Mouse (Mus musculus) embryo, embryonic 11 days (tissue): Measurements from ENCODE around the gene Scgb1b27.
"Not testable (repeated sequence)": the region's sequence is repeated elsewhere in the genome, so short reads cannot be mapped to it uniquely, and the experiment has no call there.

ENCODE experiments used
- DNase-seq: peaks from one replicate; pipeline ENCODE4 v3.0.0-alpha.2; 2015

The Scgb1b27 gene

GRCm38 (mm10) chr7:34021183-34021582, at the start of gene Scgb1b27:
Gene Scgb1b27, plus strand, starts transcription at chr7:34021483.
- DNase-seq = not testable (repeated sequence)

- DNase-seq = peak; percentile 2
Measured at GRCm38 (mm10) chr7:33982281-33982680, 39.0 kb upstream of the Scgb1b27 start.

DNA sequence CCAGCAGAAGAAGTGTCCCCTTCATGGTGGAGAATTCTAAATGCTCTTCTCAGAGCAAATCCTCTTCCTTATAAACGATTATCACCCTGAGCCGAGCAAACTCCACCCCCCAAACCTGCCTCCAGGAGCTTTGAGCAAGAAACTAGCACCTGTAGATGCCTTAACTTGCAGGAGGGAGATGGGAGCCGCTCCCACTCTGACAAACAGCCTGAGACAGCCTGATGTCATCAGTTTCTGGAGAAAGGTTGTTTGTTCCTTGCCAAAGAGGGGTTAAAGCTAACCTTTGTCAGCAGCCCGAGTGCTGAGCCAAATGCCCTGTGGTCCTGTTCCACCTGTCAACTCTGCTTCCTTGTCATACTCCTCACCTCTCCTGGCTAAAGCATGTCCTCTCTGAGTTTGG, 7.4 kb upstream of the Scgb1b27 start, which contains the start of gene Scgb2b27:
Gene Scgb2b27, minus strand, starts transcription at position 101 of the 400 bp plus-strand sequence.
- DNase-seq = no peak

GRCm38 (mm10) chr7:34025641-34026040, 4.4 kb downstream of the Scgb1b27 start:
- DNase-seq = no peak

DNA sequence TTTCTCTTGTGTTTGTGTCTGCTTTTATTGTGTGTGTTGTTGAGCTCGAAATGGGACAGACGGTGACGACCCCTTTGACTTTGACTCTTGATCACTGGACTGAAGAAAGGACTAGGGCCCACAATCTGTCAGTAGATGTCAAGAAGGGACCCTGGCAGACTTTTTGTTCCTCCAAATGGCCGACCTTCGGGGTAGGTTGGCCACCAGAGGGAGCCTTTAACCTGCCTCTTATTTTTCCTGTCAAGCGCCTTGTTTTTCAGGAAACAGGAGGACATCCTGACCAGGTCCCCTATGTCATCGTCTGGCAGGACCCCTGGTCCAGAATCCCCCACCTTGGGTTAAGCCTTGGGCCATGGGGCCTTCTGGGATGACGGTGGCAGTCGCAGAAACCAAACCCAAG, 5.9 kb downstream of the Scgb1b27 start:
- not testable (repeated sequence) for DNase-seq

DNA sequence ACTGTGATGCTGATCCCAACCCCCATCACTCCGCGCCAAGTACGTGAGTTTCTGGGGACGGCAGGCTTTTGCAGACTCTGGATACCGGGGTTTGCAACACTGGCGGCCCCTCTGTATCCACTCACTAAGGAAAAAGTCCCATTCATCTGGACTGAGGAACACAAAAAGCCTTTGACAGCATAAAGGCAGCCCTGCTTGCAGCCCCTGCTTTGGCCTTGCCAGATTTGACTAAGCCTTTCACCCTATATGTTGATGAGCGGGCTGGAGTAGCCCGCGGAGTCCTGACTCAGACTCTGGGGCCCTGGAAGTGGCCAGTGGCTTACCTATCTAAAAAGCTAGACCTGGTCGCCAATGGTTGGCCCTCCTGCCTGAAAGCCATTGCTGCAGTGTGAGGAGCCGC, 8.7 kb downstream of the Scgb1b27 start:
- no peak for DNase-seq

- not testable (repeated sequence) for DNase-seq
Measured at GRCm38 (mm10) chr7:34034579-34034978, 13.3 kb downstream of the Scgb1b27 start.

GRCm38 (mm10) chr7:34036076-34036815, 15.0 kb downstream of the Scgb1b27 start:
- DNase-seq = not testable (repeated sequence)

DNA sequence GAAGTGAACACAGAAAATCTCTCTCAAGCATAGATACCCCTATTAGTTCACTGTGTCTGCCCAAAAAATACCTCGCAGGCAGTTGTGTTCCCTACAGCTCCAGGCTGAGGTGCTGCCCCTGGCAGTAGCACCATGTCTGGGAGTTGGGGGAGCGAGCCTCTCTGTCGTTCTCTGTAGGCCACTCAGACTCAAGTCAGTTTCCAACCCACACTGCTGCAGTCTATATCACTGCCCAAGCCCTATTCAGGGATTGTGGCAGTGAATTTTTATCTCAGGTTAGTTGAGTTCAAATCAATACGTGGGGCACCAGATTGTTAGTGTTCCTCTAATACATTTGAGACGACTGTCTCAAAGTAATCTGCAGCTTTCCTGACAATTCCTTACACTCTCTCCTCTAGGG, 46.8 kb downstream of the Scgb1b27 start:
- DNase-seq = not testable (repeated sequence)
